Comparison of ENCODE assay signal across 11 mouse cellular contexts in genomic region chr2:105367623-105368022, GRCm38 (mm10). TPM values are rescaled to one million over a fixed set of nuclear protein-coding genes. Genes with fewer than 3 reads are reported as not detected.
A peak's percentile ranks its signal among the peaks of the same experiment; 100 is the strongest.
DNase-seq lines count a peak whose midpoint lies in the region; ATAC-seq and TF ChIP-seq lines count a peak whose summit lies in the region.
"Had no signal": no experiment of that assay in that cellular context is flagged by ENCODE, and none has a peak within 500 bp of the region (broad histone marks: within the 10 kb centered on the region; RNA-seq: fewer than 3 reads in every experiment).

No protein-coding gene starts in this region.

- no peaks in the 10 kb centered on the region for H3K36me3 ChIP-seq in E14TG2a.4 (ENCODE audit: insufficient read depth, low read length)
- no peaks in the 10 kb centered on the region for H3K36me3 ChIP-seq in liver, embryonic 11.5 days (ENCODE audit: control insufficient read depth, insufficient read depth, low read length)
- H3K36me3 ChIP-seq: neural tube, embryonic 12.5 days had no signal

- H3K27ac ChIP-seq in liver, embryonic 11.5 days (ENCODE audit: low read depth, low read length), result no peak overlapping the region
- H3K27ac ChIP-seq: neural tube, embryonic 12.5 days had no signal

- H3K4me2 ChIP-seq in liver, embryonic 11.5 days, result no peak overlapping the region
- H3K4me2 ChIP-seq: neural tube, embryonic 12.5 days had no signal

- H3K27me3 ChIP-seq in E14TG2a.4 (ENCODE audit: insufficient read depth, low read length), result peaks cover 17% of the 10 kb centered on the region; the same call in 1 of the 2 replicates
- H3K27me3 ChIP-seq in liver, embryonic 11.5 days (replicated peaks; ENCODE audit: control insufficient read depth, insufficient read depth, low read length), result peaks cover 6% of the 10 kb centered on the region; the same call in 1 of the 2 replicates
- H3K27me3 ChIP-seq: neural tube, embryonic 12.5 days had no signal

- 0 out of 2 replicates have a peak, but pooled peaks have one; percentile 26 for ATAC-seq in liver, embryonic 11.5 days (replicated peaks; ENCODE audit: low FRiP score)
- ATAC-seq: hindbrain, embryonic 16.5 days had no signal

- H3K4me1 ChIP-seq in E14TG2a.4 (replicated peaks; ENCODE audit: low read depth, low read length), result peaks cover 20% of the 10 kb centered on the region
- no peaks in the 10 kb centered on the region for H3K4me1 ChIP-seq in liver, embryonic 11.5 days (replicated peaks; ENCODE audit: control insufficient read depth, insufficient read depth, low read length)

- intact Hi-C loops in left cerebral cortex, postnatal 4 days (cut with DNase I), result no loop called here

- 46% methylated on average over 4 of the region's 4 CpGs for WGBS in liver, embryonic 11.5 days

- no peaks in the 10 kb centered on the region for H3K9me3 ChIP-seq in E14TG2a.4 (ENCODE audit: low read length)
- no peaks in the 10 kb centered on the region for H3K9me3 ChIP-seq in liver, embryonic 11.5 days (ENCODE audit: control insufficient read depth, low read length)
- H3K9me3 ChIP-seq: neural tube, embryonic 12.5 days had no signal

- H3K9ac ChIP-seq in liver, embryonic 11.5 days (ENCODE audit: low read depth, low read length), result no peak overlapping the region
- H3K9ac ChIP-seq: neural tube, embryonic 12.5 days had no signal

- peak; percentile 13 for DNase-seq in kidney, postnatal 10 days
- no peak for DNase-seq in kidney, postnatal 25 days
- DNase-seq in CD4-positive, CD25-positive, alpha-beta regulatory T cell, adult 2 months (ENCODE audit: low read depth, low spot score), result peak; percentile 65
- no peak for DNase-seq in liver, embryonic 11.5 days (ENCODE audit: low spot score)
- no peak for DNase-seq in left cerebral cortex, postnatal 4 days
- DNase-seq in urinary bladder, postnatal 14 days (ENCODE audit: low spot score), result no peak
- DNase-seq: cerebellum, postnatal 36 days; right cerebral cortex, postnatal 25 days had no signal

- TF ChIP-seq CTCF in E14TG2a.4 (conservative IDR thresholded peaks at IDR 0.05; ENCODE audit: low read length), result peak; percentile 17; the same call in 1 of the 2 replicates

- no peak overlapping the region for H3K4me3 ChIP-seq in E14TG2a.4 (replicated peaks; ENCODE audit: low read length)
- no peak overlapping the region for H3K4me3 ChIP-seq in liver, embryonic 11.5 days (ENCODE audit: low read depth, low read length)
- H3K4me3 ChIP-seq: neural tube, embryonic 12.5 days had no signal

RNA-seq across cellular contexts. Expression of gene Rcn1, which starts 31.5 kb away (rescaled TPM):
- polyA plus RNA-seq in liver, embryonic 11.5 days (2014; fragmentation: Nextera tagmentation; extraction: Ambion mirVana), result 76.1 and 79.6 TPM in 2 replicates
- total RNA-seq in left cerebral cortex, postnatal 4 days (2021), result 10 to 100 TPM; 36.6 to 43.5 TPM

Comparison
In these comparisons a context has a peak if more than half of its experiments do, and no peak if none do; other contexts are left out.
1. DNase-seq: peak in kidney, postnatal 10 days (single experiment) and CD4-positive, CD25-positive, alpha-beta regulatory T cell, adult 2 months (single experiment); none in kidney, postnatal 25 days (0 of 2), liver, embryonic 11.5 days (single experiment), left cerebral cortex, postnatal 4 days (single experiment) and urinary bladder, postnatal 14 days (single experiment).